Mouse (Mus musculus): ENCODE data around the gene 1700015G11Rik.

Gene 1700015G11Rik

GRCm38 (mm10) chr7:51967581-51967980 lies 47.9 kb downstream of the 1700015G11Rik start:
- DNase-seq (ENCODE audit: low spot score), result no peak

- DNase-seq (ENCODE audit: low spot score), result no peak
Observed at GRCm38 (mm10) chr7:51964681-51965080, 50.8 kb downstream of the 1700015G11Rik start.

GRCm38 (mm10) chr7:51962219-51962952 lies 53.1 kb downstream of the 1700015G11Rik start:
- DNase-seq (ENCODE audit: low spot score), result no peak

All from testis, postnatal 14 days (tissue).